8 mouse cellular contexts compared by ENCODE assay signal in the genomic region with DNA sequence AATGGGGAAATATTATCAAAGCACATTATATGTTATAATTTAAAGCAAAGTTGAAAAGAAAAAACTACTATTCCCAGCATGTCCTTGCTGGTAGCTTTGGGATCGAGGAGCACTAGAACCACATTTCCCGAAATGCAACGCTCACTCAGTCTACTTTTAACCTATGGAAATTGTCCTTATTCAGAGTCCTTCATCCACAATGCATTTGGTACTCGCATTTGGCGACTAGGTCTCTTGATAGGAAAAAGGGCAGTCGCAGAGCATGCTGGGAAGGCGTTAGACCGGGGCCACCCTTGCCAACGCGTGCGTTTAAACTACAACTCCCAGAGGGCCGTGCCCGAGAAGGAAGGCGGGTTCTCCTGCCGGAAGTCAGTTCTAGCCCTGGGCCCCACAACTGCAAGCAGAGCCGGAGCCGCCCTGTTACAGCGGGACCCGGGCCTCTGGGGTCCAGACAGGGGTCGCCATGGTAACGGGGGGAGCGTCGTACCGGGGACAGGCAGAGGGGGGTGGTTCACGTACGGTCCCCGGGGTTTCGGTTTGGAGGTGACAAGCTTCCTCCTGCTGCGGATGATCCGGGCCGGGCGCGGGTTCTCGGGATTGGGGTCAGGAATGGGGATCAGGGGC. TPM values are rescaled to one million over a fixed set of nuclear protein-coding genes. Genes with fewer than 3 reads are reported as not detected.
DNase-seq lines count a peak whose midpoint lies in the region; ATAC-seq lines count a peak whose summit lies in the region.

TSS of gene Ap2s1 (plus strand) at position 338 of the 624 bp plus-strand sequence.

- no peaks in the 10 kb centered on the region for H3K27me3 ChIP-seq in hindbrain, embryonic 16.5 days (replicated peaks; ENCODE audit: control insufficient read depth, insufficient read depth, low read length)

- peaks cover 14% of the 10 kb centered on the region for H3K4me1 ChIP-seq in hindbrain, embryonic 16.5 days (ENCODE audit: control insufficient read depth, insufficient read depth, low read depth, low read length)

- H3K9me3 ChIP-seq in hindbrain, embryonic 16.5 days (ENCODE audit: control insufficient read depth, low read length): no peaks in the 10 kb centered on the region

- H3K36me3 ChIP-seq in hindbrain, embryonic 16.5 days (ENCODE audit: control insufficient read depth, insufficient read depth, low read length): peaks cover 1% of the 10 kb centered on the region; the same call in 1 of the 2 replicates
- peaks cover 8% of the 10 kb centered on the region for H3K36me3 ChIP-seq in macrophage (ENCODE audit: inconsistent target)

- DNase-seq in WW6 (ENCODE audit: low read depth, low spot score): peak; percentile 96
- DNase-seq in cerebellum, postnatal 4 days (ENCODE audit: low spot score in 2 of 2): peak; percentile 92 to 96
- DNase-seq in gastrocnemius, adult 18-20 months (ENCODE audit: low spot score): peak; percentile 97
- DNase-seq in left cerebral cortex, adult 18-20 months (ENCODE audit: low spot score in 2 of 2): peak; percentile 99
- DNase-seq in right cerebral cortex, adult 18-20 months: peak; percentile 100
- peak; percentile 84 for DNase-seq in urinary bladder, postnatal 10 days (ENCODE audit: low spot score)

- WGBS in hindbrain, embryonic 16.5 days: under 1% methylated on average over 34 of the region's 34 CpGs
- 0% methylated on average over 34 of the region's 34 CpGs for WGBS in macrophage (ENCODE audit: missing documents)

- H3K4me3 ChIP-seq in hindbrain, embryonic 16.5 days (ENCODE audit: low read length): peak within 1 kb of the TSS; percentile 78
- H3K4me3 ChIP-seq in macrophage (ENCODE audit: inconsistent target): peak within 1 kb of the TSS; percentile 89

- ATAC-seq in hindbrain, embryonic 16.5 days: peak; percentile 96

- H3K4me2 ChIP-seq in hindbrain, embryonic 16.5 days (ENCODE audit: low read length): peak within 1 kb of the TSS; percentile 94

- H3K9ac ChIP-seq in hindbrain, embryonic 16.5 days (ENCODE audit: low read depth, low read length): peak within 1 kb of the TSS; percentile 84

- peaks cover 50% of the 10 kb centered on the region for H3K79me2 ChIP-seq in macrophage (ENCODE audit: inconsistent target)

- H3K27ac ChIP-seq in hindbrain, embryonic 16.5 days (ENCODE audit: low read depth, low read length): peak within 1 kb of the TSS; percentile 31
- peak within 1 kb of the TSS; percentile 80 for H3K27ac ChIP-seq in macrophage

RNA-seq across cellular contexts. Expression of gene Ap2s1, which starts in this region (rescaled TPM):
- 10 to 100 TPM; 44.5 to 46.8 TPM for total RNA-seq in gastrocnemius, adult 18-20 months (2021)
- polyA plus RNA-seq in hindbrain, embryonic 16.5 days (2015; fragmentation: Nextera tagmentation; extraction: Ambion mirVana): 447 and 505 TPM in 2 replicates
- 100 to 1,000 TPM; 227 to 260 TPM for total RNA-seq in left cerebral cortex, adult 18-20 months (2021)
- 10 to 100 TPM; 12.2 to 62.3 (median 35.4) TPM for total RNA-seq in macrophage (2018; cell fraction: chromatin; rRNA removed)
- total RNA-seq in macrophage (2018; cell fraction: cytosol; rRNA removed): 100 to 1,000 TPM; 319 to 543 (median 416) TPM
- 100 to 1,000 TPM in 13 of 26 experiments, 10 to 100 TPM in 13; 51.2 to 167 (median 99.3) TPM for total RNA-seq in macrophage (2018; cell fraction: nucleus; rRNA removed)
- 207 to 606 TPM (median 518 TPM) in 3 replicates for polyA plus RNA-seq in macrophage (2018)

Comparison
In these comparisons a context has a peak if more than half of its experiments do, and no peak if none do; other contexts are left out.
1. Peak in every context shown above with its lines: DNase-seq, ATAC-seq, H3K4me3 ChIP-seq and H3K27ac ChIP-seq.
2. RNA of gene Ap2s1 (total RNA-seq): 227 to 260 TPM in left cerebral cortex, adult 18-20 months; 44.5 to 46.8 TPM in gastrocnemius, adult 18-20 months; every median in the first group is over 4 times any median in the second.